Mouse (Mus musculus): Measurements from ENCODE around the gene Nudt9. TPM values are rescaled to one million over a fixed set of nuclear protein-coding genes. Genes with fewer than 3 reads are reported as not detected.

The Nudt9 gene
- total and polyA plus RNA-seq, 3 experiments = 58.5 to 83.8 (median 65.3) TPM

DNA sequence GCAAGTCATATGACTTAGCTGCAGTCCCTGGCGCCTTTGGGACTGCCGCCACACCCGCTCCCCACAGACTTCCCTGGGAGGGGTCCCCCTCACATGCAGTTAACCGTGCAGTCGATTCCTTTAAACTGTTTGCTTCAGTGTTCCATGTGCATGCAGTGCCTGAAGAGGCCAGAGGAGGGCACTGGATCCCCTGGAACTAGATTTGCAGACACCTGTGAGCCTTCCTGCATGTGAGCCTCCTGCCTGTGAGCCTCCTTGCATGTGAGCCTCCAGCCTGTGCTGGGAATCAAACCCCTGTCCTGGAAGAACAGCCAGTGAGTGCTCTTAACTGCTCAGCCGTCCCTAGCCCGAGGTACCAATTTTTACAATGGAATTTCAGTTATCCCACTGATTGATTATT, 22.6 kb downstream of the Nudt9 start:
- no peaks in the 10 kb centered on the region for H3K27me3 ChIP-seq (replicated peaks)
- DNase-seq (ENCODE audit: extremely low read depth) = no peak

DNA sequence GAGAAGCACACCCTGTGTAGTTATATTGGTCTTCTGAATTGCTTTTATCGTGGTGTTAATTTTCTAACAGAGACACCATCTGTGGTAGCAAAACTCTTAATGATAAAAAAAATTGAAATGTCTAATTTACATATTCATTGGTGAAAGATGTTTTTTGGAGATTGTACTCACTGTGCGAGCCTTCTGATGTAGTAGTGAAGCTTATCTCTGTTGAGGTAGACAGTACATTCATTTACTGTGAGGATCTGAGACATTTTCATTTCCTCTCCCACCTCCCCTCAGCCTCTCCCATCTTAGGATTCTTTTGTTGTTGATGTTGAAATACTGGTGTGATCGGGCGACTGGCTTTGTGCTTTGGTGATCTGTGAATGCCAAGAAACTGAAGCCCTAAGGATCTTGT, 24.9 kb downstream of the Nudt9 start:
- Histone ChIP-seq H3K79me2 (replicated peaks; ENCODE audit: control insufficient read depth, extremely low read depth, insufficient read depth, poor library complexity, severe bottlenecking) (no peaks in the 10 kb centered on the region), H3K4me3 (replicated peaks in 1 of 3; ENCODE audit: low read depth in 2 of 3, low read length in 2 of 3, poor library complexity in 1 of 3) (no peak overlapping the region), H3K4me2 (ENCODE audit: insufficient read depth, low read depth, poor library complexity, severe bottlenecking) (no peak overlapping the region), H3K27me3 (replicated peaks) (no peaks in the 10 kb centered on the region), H3K9me3 (replicated peaks; ENCODE audit: low read length) (peaks cover 3% of the 10 kb centered on the region), H3K27ac (ENCODE audit: insufficient read depth, low read depth) (no peak overlapping the region), H3K36me3 (replicated peaks in 1 of 2; ENCODE audit: control insufficient read depth in 1 of 2, insufficient read depth in 1 of 2, low read length in 1 of 2) (no peaks in the 10 kb centered on the region), H3K9ac (ENCODE audit: insufficient read depth, low read depth) (no peak overlapping the region), H3K4me1 (ENCODE audit: control insufficient read depth in 1 of 2, insufficient read depth in 2 of 2) (peaks cover 0 to 23% of the 10 kb centered on the region in 2 experiments; a peak in 2 of 4 replicates)
- TF ChIP-seq KAT2A (IDR thresholded peaks at IDR 0.05; ENCODE audit: insufficient replicate concordance, low read length) (no peak), RAD21 (IDR thresholded peaks at IDR 0.05; ENCODE audit: low read depth, low read length) (no peak), GABPA (IDR thresholded peaks at IDR 0.05; ENCODE audit: insufficient replicate concordance, low read depth, low read length) (no peak), RCOR1 (conservative IDR thresholded peaks at IDR 0.05; ENCODE audit: low read depth, low read length) (no peak), POLR2A (IDR thresholded peaks at IDR 0.05; ENCODE audit: low read depth, low read length) (no peak), EP300 (IDR thresholded peaks at IDR 0.05; ENCODE audit: low read length) (peak; percentile 34; the same call in 1 of the 2 replicates), JUN (IDR thresholded peaks at IDR 0.05; ENCODE audit: insufficient read depth, low read depth, low read length) (no peak), MXI1 (IDR thresholded peaks at IDR 0.05; ENCODE audit: low read depth, low read length) (no peak)
- dilution Hi-C loops (cut with MboI; ENCODE audit: extremely low pct_ligation_motif_present, extremely low pct_unique_long_range_greater_than_20kb, low sequenced_read_pairs) (no loop called here), in situ Hi-C loops (cut with MboI; ENCODE audit: low pct_ligation_motif_present, low pct_unique_long_range_greater_than_20kb, low sequenced_read_pairs) (no loop called here)
- no peak for DNase-seq (ENCODE audit: extremely low read depth)

More for the DNA sequence above, 22.6 kb downstream of the Nudt9 start:
- no peak overlapping the region for H3K4me3 ChIP-seq (replicated peaks in 1 of 3; ENCODE audit: low read depth in 2 of 3, low read length in 2 of 3, poor library complexity in 1 of 3)
- TF ChIP-seq USF1 (IDR thresholded peaks at IDR 0.05; ENCODE audit: low read depth, low read length) (no peak), UBTF (IDR thresholded peaks at IDR 0.05; ENCODE audit: low read depth, low read length) (no peak), MXI1 (IDR thresholded peaks at IDR 0.05; ENCODE audit: low read depth, low read length) (no peak), ZNF384 (IDR thresholded peaks at IDR 0.05; ENCODE audit: low read depth, low read length) (no peak), BHLHE40 (IDR thresholded peaks at IDR 0.05; ENCODE audit: low read depth, low read length) (0 out of 2 replicates have a peak, but pooled peaks have one; percentile 40), ZC3H11A (IDR thresholded peaks at IDR 0.05; ENCODE audit: low read depth, low read length) (no peak), MAX (IDR thresholded peaks at IDR 0.05; ENCODE audit: low read length) (no peak), USF2 (conservative IDR thresholded peaks at IDR 0.05; ENCODE audit: low read depth, low read length) (no peak), SIN3A (IDR thresholded peaks at IDR 0.05; ENCODE audit: low read length) (no peak), POLR2AphosphoS2 (IDR thresholded peaks at IDR 0.05; ENCODE audit: low read depth, low read length) (no peak), MYC (IDR thresholded peaks at IDR 0.05; ENCODE audit: low read depth, low read length) (no peak), NELFE (IDR thresholded peaks at IDR 0.05; ENCODE audit: low read depth, low read length) (no peak), MAZ (IDR thresholded peaks at IDR 0.05; ENCODE audit: low read depth, low read length) (no peak), GABPA (IDR thresholded peaks at IDR 0.05; ENCODE audit: insufficient replicate concordance, low read depth, low read length) (no peak), JUND (conservative IDR thresholded peaks at IDR 0.05; ENCODE audit: low read depth, low read length) (no peak), HCFC1 (IDR thresholded peaks at IDR 0.05; ENCODE audit: low read depth, low read length) (no peak), MEF2A (IDR thresholded peaks at IDR 0.05; ENCODE audit: borderline replicate concordance, low read depth, low read length) (no peak), EP300 (IDR thresholded peaks at IDR 0.05; ENCODE audit: low read length) (no peak), RCOR1 (conservative IDR thresholded peaks at IDR 0.05; ENCODE audit: low read depth, low read length) (no peak), TBP (conservative IDR thresholded peaks at IDR 0.05; ENCODE audit: low read depth, low read length) (no peak), ELF1 (IDR thresholded peaks at IDR 0.05; ENCODE audit: low read depth, low read length) (no peak), IRF4 (IDR thresholded peaks at IDR 0.05; ENCODE audit: low read depth, low read length) (no peak), RAD21 (IDR thresholded peaks at IDR 0.05; ENCODE audit: low read depth, low read length) (peak; percentile 45), CHD1 (IDR thresholded peaks at IDR 0.05; ENCODE audit: low read depth, low read length) (no peak), SMC3 (IDR thresholded peaks at IDR 0.05; ENCODE audit: low read depth, low read length) (peak; percentile 36), ZMIZ1 (IDR thresholded peaks at IDR 0.05; ENCODE audit: low read depth, low read length) (no peak), CTCF (conservative IDR thresholded peaks at IDR 0.05 in 1 of 2, IDR thresholded peaks at IDR 0.05 in 1 of 2; ENCODE audit: low read depth in 2 of 2, low read length in 2 of 2) (peak in 1 of 2 experiments; percentile 60; a peak in 2 of 4 replicates), TCF12 (IDR thresholded peaks at IDR 0.05; ENCODE audit: low read depth, low read length) (no peak), ZKSCAN1 (IDR thresholded peaks at IDR 0.05; ENCODE audit: borderline replicate concordance, low read depth, low read length) (no peak), E2F4 (IDR thresholded peaks at IDR 0.05; ENCODE audit: insufficient replicate concordance, low read depth, low read length) (no peak), ETS1 (conservative IDR thresholded peaks at IDR 0.05; ENCODE audit: low read depth, low read length) (no peak), NRF1 (IDR thresholded peaks at IDR 0.05; ENCODE audit: low read depth, low read length) (no peak), CHD2 (IDR thresholded peaks at IDR 0.05; ENCODE audit: low read length) (no peak)
- no peak overlapping the region for H3K4me2 ChIP-seq (ENCODE audit: insufficient read depth, low read depth, poor library complexity, severe bottlenecking)
- dilution Hi-C loops (cut with MboI; ENCODE audit: extremely low pct_ligation_motif_present, extremely low pct_unique_long_range_greater_than_20kb, low sequenced_read_pairs) = no loop called here
- peaks cover 4 to 14% of the 10 kb centered on the region in 2 experiments for H3K36me3 ChIP-seq (replicated peaks in 1 of 2; ENCODE audit: control insufficient read depth in 1 of 2, insufficient read depth in 1 of 2, low read length in 1 of 2)
- no peak overlapping the region for H3K27ac ChIP-seq (ENCODE audit: insufficient read depth, low read depth)
- H3K9me3 ChIP-seq (replicated peaks; ENCODE audit: low read length) = peaks cover 3% of the 10 kb centered on the region
- no peaks in the 10 kb centered on the region for H3K79me2 ChIP-seq (replicated peaks; ENCODE audit: control insufficient read depth, extremely low read depth, insufficient read depth, poor library complexity, severe bottlenecking)
- no peak overlapping the region for H3K9ac ChIP-seq (ENCODE audit: insufficient read depth, low read depth)
- in situ Hi-C loops (cut with MboI; ENCODE audit: low pct_ligation_motif_present, low pct_unique_long_range_greater_than_20kb, low sequenced_read_pairs) = no loop called here
- H3K4me1 ChIP-seq (ENCODE audit: control insufficient read depth in 1 of 2, insufficient read depth in 2 of 2) = peaks cover 0 to 24% of the 10 kb centered on the region in 2 experiments; a peak in 2 of 4 replicates
